20 mouse cellular contexts compared by ENCODE assay signal in the genomic region with DNA sequence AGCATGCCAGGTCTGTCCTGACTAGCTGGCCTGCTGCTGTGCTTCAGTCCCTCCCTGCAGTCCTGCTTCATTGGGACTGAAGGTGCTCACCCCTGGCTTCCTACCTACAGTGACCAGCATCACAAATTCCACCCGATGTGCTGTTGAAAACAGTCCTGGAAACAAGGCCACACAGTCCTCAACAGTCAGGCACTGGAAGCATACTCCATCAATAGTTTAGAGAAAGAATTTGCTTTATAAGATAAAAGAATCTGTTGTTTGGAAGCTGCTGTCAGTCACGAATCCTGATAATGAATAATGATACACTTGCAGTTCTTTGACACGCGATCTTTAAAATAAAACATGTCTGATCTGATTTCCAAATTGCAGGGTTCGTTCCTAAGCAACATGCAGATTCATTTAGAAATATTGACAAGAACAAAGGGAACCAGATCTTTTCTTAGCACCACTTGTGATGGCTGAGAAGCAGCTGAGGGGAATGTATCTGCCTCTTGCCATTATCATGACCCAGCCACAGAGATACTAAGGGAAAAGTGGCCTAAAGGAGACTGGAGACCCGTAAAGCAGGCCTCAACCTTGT. TPM values are rescaled to one million over a fixed set of nuclear protein-coding genes. Genes with fewer than 3 reads are reported as not detected.
DNase-seq lines count a peak whose midpoint lies in the region; ATAC-seq and TF ChIP-seq lines count a peak whose summit lies in the region.
"Had no signal": no experiment of that assay in that cellular context is flagged by ENCODE, and none has a peak within 500 bp of the region (broad histone marks: within the 10 kb centered on the region; RNA-seq: fewer than 3 reads in every experiment).

No protein-coding gene starts in this region.

- peak; percentile 59 for ATAC-seq in forebrain, embryonic 13.5 days
- ATAC-seq in forebrain, postnatal 0 days, result peak; percentile 92
- ATAC-seq: CD4-positive, CD25-positive, alpha-beta regulatory T cell, adult 4 months; hindbrain, embryonic 16.5 days; inflammation-experienced regulatory T-cells, adult 6 months had no signal

- WGBS in forebrain, embryonic 13.5 days, result 68% methylated on average over 6 of the region's 6 CpGs
- 91% methylated on average over 6 of the region's 6 CpGs for WGBS in forebrain, embryonic 10.5 days
- WGBS in forebrain, postnatal 0 days, result 60% methylated on average over 6 of the region's 6 CpGs

- no peaks in the 10 kb centered on the region for H3K4me1 ChIP-seq in forebrain, embryonic 13.5 days
- no peaks in the 10 kb centered on the region for H3K4me1 ChIP-seq in forebrain, embryonic 10.5 days
- H3K4me1 ChIP-seq in forebrain, postnatal 0 days (ENCODE audit: insufficient read depth), result no peaks in the 10 kb centered on the region
- H3K4me1 ChIP-seq: heart, embryonic 13.5 days; hindbrain, embryonic 12.5 days had no signal

- no peaks in the 10 kb centered on the region for H3K36me3 ChIP-seq in forebrain, embryonic 13.5 days (ENCODE audit: poor library complexity, severe bottlenecking)
- H3K36me3 ChIP-seq in forebrain, embryonic 10.5 days (replicated peaks), result no peaks in the 10 kb centered on the region
- H3K36me3 ChIP-seq in forebrain, postnatal 0 days (ENCODE audit: insufficient read depth), result no peaks in the 10 kb centered on the region
- H3K36me3 ChIP-seq: embryonic facial prominence, embryonic 10.5 days; G1E; heart, embryonic 13.5 days; hindbrain, embryonic 12.5 days had no signal

- TF ChIP-seq CTCF in forebrain, postnatal 0 days (IDR thresholded peaks at IDR 0.05; ENCODE audit: low read depth), result no peak

- no peak overlapping the region for H3K4me2 ChIP-seq in forebrain, embryonic 13.5 days
- no peak overlapping the region for H3K4me2 ChIP-seq in forebrain, postnatal 0 days (ENCODE audit: low read depth)
- H3K4me2 ChIP-seq: heart, embryonic 13.5 days; hindbrain, embryonic 12.5 days had no signal

- H3K9ac ChIP-seq in forebrain, embryonic 13.5 days, result no peak overlapping the region
- H3K9ac ChIP-seq in forebrain, postnatal 0 days, result no peak overlapping the region
- H3K9ac ChIP-seq: heart, embryonic 13.5 days; hindbrain, embryonic 12.5 days had no signal

- no peaks in the 10 kb centered on the region for H3K27me3 ChIP-seq in forebrain, embryonic 13.5 days
- H3K27me3 ChIP-seq in forebrain, embryonic 10.5 days (ENCODE audit: poor library complexity, severe bottlenecking), result no peaks in the 10 kb centered on the region
- no peaks in the 10 kb centered on the region for H3K27me3 ChIP-seq in forebrain, postnatal 0 days (ENCODE audit: insufficient read depth, low read length)
- H3K27me3 ChIP-seq: heart, embryonic 13.5 days; hindbrain, embryonic 12.5 days had no signal

- H3K27ac ChIP-seq in forebrain, embryonic 13.5 days, result no peak overlapping the region
- no peak overlapping the region for H3K27ac ChIP-seq in forebrain, embryonic 10.5 days
- peak overlapping the region; percentile 66 for H3K27ac ChIP-seq in forebrain, postnatal 0 days (ENCODE audit: low read depth, low read length)
- H3K27ac ChIP-seq: embryonic facial prominence, embryonic 10.5 days; heart, embryonic 13.5 days; hindbrain, embryonic 12.5 days had no signal

- no peaks in the 10 kb centered on the region for H3K9me3 ChIP-seq in forebrain, embryonic 13.5 days (replicated peaks)
- no peaks in the 10 kb centered on the region for H3K9me3 ChIP-seq in forebrain, embryonic 10.5 days
- H3K9me3 ChIP-seq in forebrain, postnatal 0 days (ENCODE audit: low read length), result no peaks in the 10 kb centered on the region
- H3K9me3 ChIP-seq: embryonic facial prominence, embryonic 10.5 days; G1E; heart, embryonic 13.5 days; hindbrain, embryonic 12.5 days had no signal

- no peak for DNase-seq in forebrain, embryonic 10.5 days (ENCODE audit: extremely low spot score, low spot score)
- DNase-seq in layer of hippocampus, adult 11-12 months (ENCODE audit: low spot score), result peak; percentile 13
- DNase-seq in layer of hippocampus, postnatal 36 days, result no peak
- peak; percentile 45 for DNase-seq in brain, adult 2 months (ENCODE audit: low read depth, low spot score)
- peak; percentile 60 for DNase-seq in forebrain, postnatal 0 days
- no peak for DNase-seq in gastrocnemius, postnatal 10 days
- DNase-seq: adrenal gland, adult 8-10 months; B cell, adult 2 months; cerebellum, adult 2 months; cerebellum, postnatal 10 days; gastrocnemius, postnatal 25 days; heart, postnatal 36 days had no signal

- no peak overlapping the region for H3K4me3 ChIP-seq in forebrain, embryonic 13.5 days
- no peak overlapping the region for H3K4me3 ChIP-seq in forebrain, embryonic 10.5 days
- H3K4me3 ChIP-seq in forebrain, postnatal 0 days (ENCODE audit: low read depth, low read length), result no peak overlapping the region
- H3K4me3 ChIP-seq: embryonic facial prominence, embryonic 10.5 days; heart, embryonic 13.5 days; hindbrain, embryonic 12.5 days had no signal

RNA-seq across cellular contexts. Expression of a gene that starts 27.9 kb away (rescaled TPM):
- 101 and 102 TPM in 2 replicates for polyA plus RNA-seq in forebrain, embryonic 13.5 days (2015; fragmentation: Nextera tagmentation; extraction: Ambion mirVana)
- 160 and 162 TPM in 2 replicates for polyA plus RNA-seq in forebrain, embryonic 10.5 days (2016; fragmentation: Nextera tagmentation; extraction: Ambion mirVana)
- 10 to 100 TPM; 11.0 to 12.6 TPM for total RNA-seq in layer of hippocampus, postnatal 36 days (2021)
- 26.9 and 34.6 TPM in 2 replicates for total RNA-seq in forebrain, postnatal 0 days (2014; rRNA removed)
- polyA plus RNA-seq in forebrain, postnatal 0 days (2015; fragmentation: Nextera tagmentation; extraction: Ambion mirVana), result 29.6 and 38.4 TPM in 2 replicates
- 10 to 100 TPM in 1 of 2 experiments, 1 to 10 TPM in 1; 7.3 to 11.6 TPM for total RNA-seq in gastrocnemius, postnatal 10 days (2021)

RNA-seq across cellular contexts. Expression of a gene that starts 36.3 kb away (rescaled TPM):
- polyA plus RNA-seq in forebrain, embryonic 13.5 days (2015; fragmentation: Nextera tagmentation; extraction: Ambion mirVana), result 19.9 and 20.6 TPM in 2 replicates
- polyA plus RNA-seq in forebrain, embryonic 10.5 days (2016; fragmentation: Nextera tagmentation; extraction: Ambion mirVana), result 25.8 and 29.6 TPM in 2 replicates
- total RNA-seq in layer of hippocampus, postnatal 36 days (2021), result 10 to 100 TPM; 32.5 to 33.2 TPM
- total RNA-seq in forebrain, postnatal 0 days (2014; rRNA removed), result 21.8 and 22.2 TPM in 2 replicates
- 12.8 and 15.0 TPM in 2 replicates for polyA plus RNA-seq in forebrain, postnatal 0 days (2015; fragmentation: Nextera tagmentation; extraction: Ambion mirVana)
- total RNA-seq in gastrocnemius, postnatal 10 days (2021), result 10 to 100 TPM; 13.0 to 13.6 TPM

Comparison
In these comparisons a context has a peak if more than half of its experiments do, and no peak if none do; other contexts are left out.
1. DNase-seq: peak in layer of hippocampus, adult 11-12 months (single experiment), brain, adult 2 months (single experiment) and forebrain, postnatal 0 days (single experiment); none in forebrain, embryonic 10.5 days (single experiment), layer of hippocampus, postnatal 36 days (0 of 2) and gastrocnemius, postnatal 10 days (single experiment).